In genomic region chr19:30151290-30151689, GRCm38 (mm10) we compare ENCODE assay signal across 30 mouse cellular contexts. TPM values are rescaled to one million over a fixed set of nuclear protein-coding genes. Genes with fewer than 3 reads are reported as not detected.
DNase-seq lines count a peak whose midpoint lies in the region; ATAC-seq and TF ChIP-seq lines count a peak whose summit lies in the region.
"Had no signal": no experiment of that assay in that cellular context is flagged by ENCODE, and none has a peak within 500 bp of the region (broad histone marks: within the 10 kb centered on the region; RNA-seq: fewer than 3 reads in every experiment).

No protein-coding gene starts in this region.

- TF ChIP-seq CTCF in liver, postnatal 0 days (IDR thresholded peaks at IDR 0.05; ENCODE audit: low read depth), result no peak

- H3K9me3 ChIP-seq in liver, embryonic 12.5 days (replicated peaks), result no peaks in the 10 kb centered on the region
- no peaks in the 10 kb centered on the region for H3K9me3 ChIP-seq in liver, postnatal 0 days (ENCODE audit: low read length)
- H3K9me3 ChIP-seq: hindbrain, embryonic 12.5 days; intestine, embryonic 15.5 days; limb, embryonic 10.5 days; limb, embryonic 15.5 days; lung, embryonic 15.5 days had no signal

- DNase-seq in liver, result peak; percentile 10
- DNase-seq in adipocyte (ENCODE audit: low spot score), result peak; percentile 24
- peak; percentile 5 for DNase-seq in adrenal gland, postnatal 25 days
- DNase-seq in liver, postnatal 0 days, result peak; percentile 58
- no peak for DNase-seq in layer of hippocampus, postnatal 14 days (ENCODE audit: low spot score in 2 of 2)
- no peak for DNase-seq in left cerebral cortex, adult 8-10 months (ENCODE audit: low spot score in 2 of 2)
- DNase-seq: cerebellum, adult 11 months; cerebellum, postnatal 10 days; gastrocnemius, postnatal 14 days; heart, postnatal 36 days; kidney, adult 2 months; kidney, postnatal 4 days; layer of hippocampus, postnatal 36 days; lung, postnatal 36 days; right cerebral cortex, postnatal 4 days; thymus, postnatal 14 days had no signal

- no peak overlapping the region for H3K4me2 ChIP-seq in liver, embryonic 12.5 days
- no peak overlapping the region for H3K4me2 ChIP-seq in liver, postnatal 0 days (ENCODE audit: low read depth, low read length)
- H3K4me2 ChIP-seq: heart, embryonic 11.5 days; hindbrain, embryonic 12.5 days; intestine, embryonic 15.5 days; limb, embryonic 15.5 days; lung, embryonic 15.5 days; midbrain, embryonic 11.5 days had no signal

- H3K27me3 ChIP-seq in liver, embryonic 12.5 days (replicated peaks), result no peaks in the 10 kb centered on the region
- H3K27me3 ChIP-seq in liver, postnatal 0 days (ENCODE audit: insufficient read depth, low read length), result no peaks in the 10 kb centered on the region
- H3K27me3 ChIP-seq: hindbrain, embryonic 12.5 days; intestine, embryonic 15.5 days; limb, embryonic 15.5 days; lung, embryonic 15.5 days had no signal

- no peak overlapping the region for H3K9ac ChIP-seq in liver, embryonic 12.5 days
- H3K9ac ChIP-seq in liver, postnatal 0 days (replicated peaks), result no peak overlapping the region
- H3K9ac ChIP-seq: hindbrain, embryonic 12.5 days; intestine, embryonic 15.5 days; limb, embryonic 15.5 days; lung, embryonic 15.5 days had no signal

- H3K27ac ChIP-seq in liver, embryonic 12.5 days, result no peak overlapping the region
- peak overlapping the region; percentile 66 for H3K27ac ChIP-seq in liver, postnatal 0 days (ENCODE audit: low read depth)
- H3K27ac ChIP-seq: hindbrain, embryonic 12.5 days; hindbrain, postnatal 0 days; intestine, embryonic 15.5 days; limb, embryonic 10.5 days; limb, embryonic 15.5 days; lung, embryonic 15.5 days had no signal

- no peak overlapping the region for H3K4me3 ChIP-seq in liver, embryonic 12.5 days
- no peak overlapping the region for H3K4me3 ChIP-seq in liver, postnatal 0 days (ENCODE audit: low read depth, low read length)
- H3K4me3 ChIP-seq: hindbrain, embryonic 12.5 days; intestine, embryonic 15.5 days; limb, embryonic 10.5 days; limb, embryonic 15.5 days; lung, embryonic 15.5 days had no signal

- no peak for ATAC-seq in liver, embryonic 12.5 days
- ATAC-seq in liver, postnatal 0 days, result peak; percentile 91
- ATAC-seq: CD4-positive, CD25-positive, alpha-beta regulatory T cell, adult 4 months; forebrain, embryonic 14.5 days; hindbrain, postnatal 0 days; intestine, embryonic 15.5 days; midbrain, embryonic 16.5 days had no signal

- no peak for TF ChIP-seq EP300 in liver, postnatal 0 days (IDR thresholded peaks at IDR 0.05; ENCODE audit: low read depth)

- H3K4me1 ChIP-seq in liver, embryonic 12.5 days, result no peaks in the 10 kb centered on the region
- H3K4me1 ChIP-seq in liver, postnatal 0 days (ENCODE audit: insufficient read depth), result 0 out of 2 replicates have a peak, but pooled peaks cover 5% of the 10 kb centered on the region
- H3K4me1 ChIP-seq: intestine, embryonic 15.5 days; limb, embryonic 15.5 days; lung, embryonic 15.5 days had no signal

- WGBS in liver, embryonic 12.5 days (ENCODE audit: insufficient replicate concordance), result 74% methylated on average over 10 of the region's 10 CpGs
- WGBS in liver, postnatal 0 days (ENCODE audit: insufficient replicate concordance), result 67% methylated on average over 10 of the region's 10 CpGs

- no peaks in the 10 kb centered on the region for H3K36me3 ChIP-seq in liver, embryonic 12.5 days
- peaks cover 2% of the 10 kb centered on the region; the same call in 1 of the 2 replicates for H3K36me3 ChIP-seq in liver, postnatal 0 days (replicated peaks; ENCODE audit: insufficient read depth, low read length)
- H3K36me3 ChIP-seq: hindbrain, embryonic 12.5 days; intestine, embryonic 15.5 days; limb, embryonic 10.5 days; limb, embryonic 15.5 days; lung, embryonic 15.5 days had no signal

RNA-seq across cellular contexts. Expression of gene Gldc, which starts 23.9 kb away (rescaled TPM):
- 27.4 and 28.1 TPM in 2 replicates for polyA plus RNA-seq in liver, embryonic 12.5 days (2016; fragmentation: Nextera tagmentation; extraction: Ambion mirVana)
- total RNA-seq in adrenal gland, postnatal 25 days (2021), result 1.1 and 1.2 TPM in 2 replicates
- 33.2 and 34.6 TPM in 2 replicates for polyA plus RNA-seq in liver, postnatal 0 days (2015; fragmentation: Nextera tagmentation; extraction: Ambion mirVana)
- total RNA-seq in layer of hippocampus, postnatal 14 days (2021), result 10 to 100 TPM; 24.2 to 25.9 TPM
- total RNA-seq in left cerebral cortex, adult 8-10 months (2022), result 10 to 100 TPM; 19.8 to 21.3 (median 21.2) TPM
- total RNA-seq: granulocyte monocyte progenitor cell, adult 5-6 weeks; megakaryocyte, adult 5-6 weeks had no signal

Comparison
In these comparisons a context has a peak if more than half of its experiments do, and no peak if none do; other contexts are left out.
1. DNase-seq: peak in liver (single experiment), adipocyte (single experiment), adrenal gland, postnatal 25 days (single experiment) and liver, postnatal 0 days (single experiment); none in layer of hippocampus, postnatal 14 days (0 of 2) and left cerebral cortex, adult 8-10 months (0 of 2).